Mouse (Mus musculus) lung, postnatal 0 days (tissue): Measurements from ENCODE around the gene Neurod2. TPM values are rescaled to one million over a fixed set of nuclear protein-coding genes. Genes with fewer than 3 reads are reported as not detected.

Experiments
- ATAC-seq: fragments of 200-750 bp; cut with Nextera tagmentation; 2 replicates; pipeline ENCODE4 v1.8.0; 2017; ENCODE audit warnings: moderate library complexity
- DNase-seq: peaks from one replicate; pipeline ENCODE4 v3.0.0-alpha.2; 2016; ENCODE audit warnings: low spot score
- H3K27ac ChIP-seq: fragments of 300-500 bp; sonication (generic); 2 replicates; pipeline ENCODE4 v1.5.1; 2014; ENCODE audit warnings: antibody characterized with exemption, mild to moderate bottlenecking, low read length, mixed read lengths
- H3K27me3 ChIP-seq: fragments of 300-500 bp; sonication (generic); replicated peaks from 2 replicates; pipeline ENCODE4 v1.6.1; 2014; ENCODE audit warnings: low read length, mixed read lengths; ENCODE audit not compliant: insufficient read depth
- H3K36me3 ChIP-seq: fragments of 300-500 bp; sonication (generic); 2 replicates; pipeline ENCODE4 v1.6.1; 2014; ENCODE audit warnings: low read length, mixed read lengths; ENCODE audit not compliant: insufficient read depth
- H3K4me1 ChIP-seq: fragments of 300-500 bp; sonication (generic); 2 replicates; pipeline ENCODE4 v1.6.1; 2014; ENCODE audit warnings: antibody characterized with exemption, low read depth, low read length, mixed read lengths; ENCODE audit not compliant: insufficient read depth
- H3K4me2 ChIP-seq: fragments of 300-500 bp; sonication (generic); replicated peaks from 2 replicates; pipeline ENCODE4 v1.6.1; 2014; ENCODE audit warnings: low read depth, mild to moderate bottlenecking, low read length, moderate library complexity, mixed read lengths
- H3K4me3 ChIP-seq: fragments of 300-500 bp; sonication (generic); 2 replicates; pipeline ENCODE4 v1.5.1; 2014; ENCODE audit warnings: low read depth, low read length
- H3K9ac ChIP-seq: fragments of 300-500 bp; sonication (generic); replicated peaks from 2 replicates; pipeline ENCODE4 v1.6.1; 2014; ENCODE audit warnings: low read depth, mild to moderate bottlenecking
- H3K9me3 ChIP-seq: fragments of 300-500 bp; sonication (generic); 2 replicates; pipeline ENCODE4 v1.6.1; 2016; ENCODE audit warnings: low read length, mixed read lengths
- CTCF ChIP-seq: IDR thresholded peaks from 2 replicates; pipeline ENCODE4 v1.5.1; 2016; ENCODE audit warnings: antibody characterized with exemption, mild to moderate bottlenecking
- EP300 ChIP-seq: IDR thresholded peaks from 2 replicates; pipeline ENCODE4 v1.6.1; 2016; ENCODE audit warnings: antibody characterized with exemption, mild to moderate bottlenecking, control low read depth
- WGBS: fragments of 180-500 bp; shearing (Covaris S2); extraction: QIAGEN DNeasy Blood & Tissue Kit; methylation state at CpG from one replicate; pipeline ENCODE4 v1.1.7; 2014; 5-methylcytosine and 5-hydroxymethylcytosine counted together
- polyA plus RNA-seq: library from polyadenylated mRNA; unstranded; fragments of >200 nt; fragmentation: Nextera tagmentation; extraction: Ambion mirVana; gene quantifications from 2 replicates; pipeline ENCODE4 v1.2.1, GENCODE M21; 2015

Gene Neurod2
- polyA plus RNA-seq, 1 experiment from 2014 or later, result not detected

GRCm38 (mm10) chr11:98371556-98372240 lies 42.2 kb upstream of the Neurod2 start:
- ATAC-seq, result no peak; the same call in 1 of the 2 replicates
- Histone ChIP-seq H3K4me3 (no peak overlapping the region), H3K36me3 (peaks cover 19% of the 10 kb centered on the region), H3K4me1 (0 out of 2 replicates have a peak, but pooled peaks cover 2% of the 10 kb centered on the region), H3K9ac (no peak overlapping the region), H3K27ac (no peak overlapping the region), H3K27me3 (no peaks in the 10 kb centered on the region), H3K4me2 (no peak overlapping the region), H3K9me3 (no peaks in the 10 kb centered on the region)
- 68% methylated on average over 8 of the region's 10 CpGs for whole genome bisulfite sequencing
- DNase-seq, result no peak
- TF ChIP-seq CTCF, result no peak
- TF ChIP-seq EP300, result no peak

GRCm38 (mm10) chr11:98370588-98370987 lies 41.1 kb upstream of the Neurod2 start:
- H3K4me3 ChIP-seq, result no peak overlapping the region
- WGBS, result 91% methylated on average over 2 of the region's 2 CpGs
- H3K9ac ChIP-seq, result no peak overlapping the region
- H3K4me2 ChIP-seq, result no peak overlapping the region
- ATAC-seq (no peak), DNase-seq (no peak)
- TF ChIP-seq CTCF, result no peak
- TF ChIP-seq EP300, result no peak
- no peaks in the 10 kb centered on the region for H3K27me3 ChIP-seq
- H3K4me1 ChIP-seq, result 0 out of 2 replicates have a peak, but pooled peaks cover 2% of the 10 kb centered on the region
- H3K9me3 ChIP-seq, result no peaks in the 10 kb centered on the region
- H3K27ac ChIP-seq, result no peak overlapping the region
- peaks cover 8% of the 10 kb centered on the region for H3K36me3 ChIP-seq

GRCm38 (mm10) chr11:98369337-98369736 lies 39.9 kb upstream of the Neurod2 start:
- no peak for TF ChIP-seq CTCF
- no peak for TF ChIP-seq EP300
- DNase-seq (no peak), ATAC-seq (no peak)
- Histone ChIP-seq H3K27me3 (no peaks in the 10 kb centered on the region), H3K36me3 (no peaks in the 10 kb centered on the region), H3K4me3 (no peak overlapping the region), H3K27ac (no peak overlapping the region), H3K4me2 (no peak overlapping the region), H3K9ac (no peak overlapping the region), H3K9me3 (no peaks in the 10 kb centered on the region), H3K4me1 (0 out of 2 replicates have a peak, but pooled peaks cover 2% of the 10 kb centered on the region)
- 63% methylated on average over 6 of the region's 6 CpGs for WGBS

GRCm38 (mm10) chr11:98367863-98368186 lies 38.4 kb upstream of the Neurod2 start:
- Histone ChIP-seq H3K9me3 (no peaks in the 10 kb centered on the region), H3K27me3 (no peaks in the 10 kb centered on the region), H3K9ac (no peak overlapping the region), H3K4me3 (no peak overlapping the region), H3K36me3 (no peaks in the 10 kb centered on the region), H3K27ac (no peak overlapping the region), H3K4me2 (no peak overlapping the region), H3K4me1 (peaks cover 6% of the 10 kb centered on the region; the same call in 1 of the 2 replicates)
- DNase-seq (no peak), ATAC-seq (no peak)
- TF ChIP-seq EP300 (no peak), CTCF (no peak)
- 69% methylated on average over 7 of the region's 7 CpGs for WGBS

- DNase-seq (no peak), ATAC-seq (no peak)
- no peaks in the 10 kb centered on the region for H3K27me3 ChIP-seq
- H3K27ac ChIP-seq, result no peak overlapping the region
- no peaks in the 10 kb centered on the region for H3K9me3 ChIP-seq
- peaks cover 10% of the 10 kb centered on the region; the same call in 1 of the 2 replicates for H3K4me1 ChIP-seq
- H3K36me3 ChIP-seq, result no peaks in the 10 kb centered on the region
- no peak overlapping the region for H3K4me3 ChIP-seq
- TF ChIP-seq CTCF, result no peak
- no peak overlapping the region for H3K9ac ChIP-seq
- no peak overlapping the region for H3K4me2 ChIP-seq
- WGBS, result 70% methylated on average over 10 of the region's 10 CpGs
These were observed 37.9 kb upstream of the Neurod2 start for GRCm38 (mm10) chr11:98367171-98367862.

- H3K27ac ChIP-seq, result no peak overlapping the region
- TF ChIP-seq CTCF (no peak), EP300 (no peak)
- 63% methylated on average over 10 of the region's 10 CpGs for WGBS
- ATAC-seq (no peak), DNase-seq (no peak)
- H3K4me2 ChIP-seq, result no peak overlapping the region
- no peaks in the 10 kb centered on the region for H3K36me3 ChIP-seq
- H3K4me1 ChIP-seq, result peaks cover 17% of the 10 kb centered on the region
- H3K4me3 ChIP-seq, result no peak overlapping the region
- H3K9ac ChIP-seq, result no peak overlapping the region
- no peaks in the 10 kb centered on the region for H3K9me3 ChIP-seq
- H3K27me3 ChIP-seq, result no peaks in the 10 kb centered on the region
These were observed 36.8 kb upstream of the Neurod2 start for GRCm38 (mm10) chr11:98366290-98366689.
